In the genomic region with DNA sequence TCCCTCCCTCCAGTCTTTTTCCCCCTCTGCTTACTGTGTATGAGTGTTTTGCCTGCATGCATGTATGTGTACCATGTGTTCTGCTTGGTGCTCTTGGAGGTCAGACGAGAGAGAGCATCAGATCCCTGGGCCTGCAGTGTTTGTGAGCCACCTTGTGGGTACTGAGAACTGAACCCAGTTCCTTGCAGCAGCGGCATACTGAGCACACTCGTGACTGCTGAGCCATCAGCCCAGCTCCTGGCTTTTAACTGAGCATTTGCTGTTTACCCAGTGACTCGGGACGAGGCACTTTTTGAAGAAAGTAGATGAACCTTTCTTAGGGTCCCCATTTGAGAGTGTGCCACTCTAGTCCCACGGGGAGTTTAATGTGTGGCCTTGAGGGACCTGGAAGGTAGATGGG, we compare ENCODE assay signal across 23 mouse cellular contexts. TPM values are rescaled to one million over a fixed set of nuclear protein-coding genes. Genes with fewer than 3 reads are reported as not detected.
A peak's percentile ranks its signal among the peaks of the same experiment; 100 is the strongest.
DNase-seq lines count a peak whose midpoint lies in the region; ATAC-seq and TF ChIP-seq lines count a peak whose summit lies in the region.
"Had no signal": no experiment of that assay in that cellular context is flagged by ENCODE, and none has a peak within 500 bp of the region (broad histone marks: within the 10 kb centered on the region; RNA-seq: fewer than 3 reads in every experiment).

No protein-coding gene starts in this region.

- in situ Hi-C loops in ES-E14 (cut with MboI; ENCODE audit: low sequenced_read_pairs in 2 of 2, unreplicated experiment in 2 of 2) = no loop called here

- no peak for TF ChIP-seq POLR2A in small intestine, adult 2 months (IDR thresholded peaks at IDR 0.05; ENCODE audit: low read depth, low read length)

- H3K27ac ChIP-seq in kidney, embryonic 16.5 days (ENCODE audit: low read length) = peak overlapping the region; percentile 7; the same call in 1 of the 2 replicates
- H3K27ac ChIP-seq in kidney, embryonic 15.5 days = no peak overlapping the region
- no peak overlapping the region for H3K27ac ChIP-seq in ES-E14 (ENCODE audit: insufficient read depth, low read depth, low read length, poor library complexity, severe bottlenecking)
- H3K27ac ChIP-seq in intestine, embryonic 15.5 days = no peak overlapping the region
- H3K27ac ChIP-seq in small intestine, adult 2 months (ENCODE audit: insufficient read depth, low read depth, low read length) = peak overlapping the region; percentile 77
- H3K27ac ChIP-seq: embryonic facial prominence, embryonic 12.5 days; embryonic facial prominence, embryonic 15.5 days; gastrocnemius, adult 2 months; heart, embryonic 13.5 days; hindbrain, embryonic 14.5 days; hindbrain, postnatal 0 days had no signal

- H3K4me2 ChIP-seq in kidney, embryonic 16.5 days (replicated peaks; ENCODE audit: low read depth, low read length) = no peak overlapping the region
- no peak overlapping the region for H3K4me2 ChIP-seq in kidney, embryonic 15.5 days
- no peak overlapping the region for H3K4me2 ChIP-seq in intestine, embryonic 15.5 days (replicated peaks)
- H3K4me2 ChIP-seq: embryonic facial prominence, embryonic 12.5 days; embryonic facial prominence, embryonic 15.5 days; heart, embryonic 13.5 days; hindbrain, embryonic 14.5 days had no signal

- no peak for TF ChIP-seq CTCF in small intestine, adult 2 months (IDR thresholded peaks at IDR 0.05; ENCODE audit: extremely low read depth, insufficient read length, insufficient replicate concordance, low read depth, low read length)

- ATAC-seq in kidney, embryonic 16.5 days (ENCODE audit: low FRiP score, low TSS enrichment) = no peak
- ATAC-seq in kidney, embryonic 15.5 days (replicated peaks; ENCODE audit: low FRiP score) = no peak
- ATAC-seq in intestine, embryonic 15.5 days = no peak
- ATAC-seq: forebrain, embryonic 14.5 days; forebrain, postnatal 0 days; hindbrain, postnatal 0 days had no signal

- H3K4me3 ChIP-seq in kidney, embryonic 16.5 days (ENCODE audit: low read length) = no peak overlapping the region
- H3K4me3 ChIP-seq in kidney, embryonic 15.5 days (replicated peaks) = no peak overlapping the region
- no peak overlapping the region for H3K4me3 ChIP-seq in ES-E14 (ENCODE audit: insufficient read depth in 1 of 2, low read depth in 1 of 2, low read length in 2 of 2, poor library complexity in 1 of 2, severe bottlenecking in 1 of 2)
- H3K4me3 ChIP-seq in intestine, embryonic 15.5 days (replicated peaks) = no peak overlapping the region
- no peak overlapping the region for H3K4me3 ChIP-seq in small intestine, adult 2 months (ENCODE audit: low read depth, low read length)
- H3K4me3 ChIP-seq: embryonic facial prominence, embryonic 12.5 days; embryonic facial prominence, embryonic 15.5 days; gastrocnemius, adult 2 months; heart, embryonic 13.5 days had no signal

- DNase-seq in ES-E14 (ENCODE audit: low read depth, low spot score) = no peak
- no peak for DNase-seq in right cerebral cortex, adult 2 months (ENCODE audit: low spot score in 2 of 2)
- no peak for DNase-seq in T-cell, adult 2 months (ENCODE audit: low spot score)
- DNase-seq: adrenal gland, postnatal 10 days; adrenal gland, postnatal 36 days; B cell, adult 2 months; cerebellum, adult 9-10 months; forebrain, postnatal 0 days; gastrocnemius, adult 2 months; gastrocnemius, postnatal 25 days; heart, adult 18-20 months; heart, postnatal 14 days; heart, postnatal 4 days had no signal

- H3K9ac ChIP-seq in kidney, embryonic 16.5 days (replicated peaks; ENCODE audit: low read length) = no peak overlapping the region
- no peak overlapping the region for H3K9ac ChIP-seq in kidney, embryonic 15.5 days
- peak overlapping the region; percentile 41; the same call in 1 of the 2 replicates for H3K9ac ChIP-seq in ES-E14 (ENCODE audit: insufficient read depth, low read depth, low read length, poor library complexity, severe bottlenecking)
- 0 out of 2 replicates have a peak overlapping the region, but pooled peaks have one; percentile 5 for H3K9ac ChIP-seq in intestine, embryonic 15.5 days
- H3K9ac ChIP-seq: embryonic facial prominence, embryonic 12.5 days; embryonic facial prominence, embryonic 15.5 days; forebrain, postnatal 0 days; hindbrain, embryonic 14.5 days had no signal

- H3K36me3 ChIP-seq in kidney, embryonic 16.5 days (ENCODE audit: insufficient read depth, low read length) = no peaks in the 10 kb centered on the region
- peaks cover 21% of the 10 kb centered on the region for H3K36me3 ChIP-seq in kidney, embryonic 15.5 days
- peaks cover 20% of the 10 kb centered on the region; the same call in 1 of the 2 replicates for H3K36me3 ChIP-seq in ES-E14 (ENCODE audit: control insufficient read depth, insufficient read depth, low read length, poor library complexity, severe bottlenecking)
- H3K36me3 ChIP-seq in intestine, embryonic 15.5 days = no peaks in the 10 kb centered on the region
- peaks cover 10% of the 10 kb centered on the region for H3K36me3 ChIP-seq in small intestine, adult 2 months (ENCODE audit: control insufficient read depth, insufficient read depth, low read length)
- H3K36me3 ChIP-seq: embryonic facial prominence, embryonic 12.5 days; embryonic facial prominence, embryonic 15.5 days had no signal

- 44% methylated on average over 6 of the region's 6 CpGs for WGBS in kidney, embryonic 16.5 days
- WGBS in kidney, embryonic 15.5 days = 48% methylated on average over 6 of the region's 6 CpGs
- WGBS in intestine, embryonic 15.5 days = 42% methylated on average over 6 of the region's 6 CpGs
- WGBS in small intestine, adult 2 months = 58% methylated on average over 6 of the region's 6 CpGs

- peaks cover 5% of the 10 kb centered on the region; the same call in 1 of the 2 replicates for H3K27me3 ChIP-seq in kidney, embryonic 16.5 days (ENCODE audit: insufficient read depth, low read length)
- H3K27me3 ChIP-seq in kidney, embryonic 15.5 days = peaks cover 21% of the 10 kb centered on the region
- H3K27me3 ChIP-seq in intestine, embryonic 15.5 days (replicated peaks) = no peaks in the 10 kb centered on the region; the same call in 1 of the 2 replicates
- no peaks in the 10 kb centered on the region for H3K27me3 ChIP-seq in small intestine, adult 2 months (ENCODE audit: control insufficient read depth, insufficient read depth, low read length)

- H3K9me3 ChIP-seq in kidney, embryonic 16.5 days (ENCODE audit: low read length) = no peaks in the 10 kb centered on the region
- H3K9me3 ChIP-seq in kidney, embryonic 15.5 days (replicated peaks) = no peaks in the 10 kb centered on the region
- H3K9me3 ChIP-seq in ES-E14 (ENCODE audit: control insufficient read depth, insufficient read depth, low read depth, low read length) = no peaks in the 10 kb centered on the region
- H3K9me3 ChIP-seq in intestine, embryonic 15.5 days = no peaks in the 10 kb centered on the region
- H3K9me3 ChIP-seq: embryonic facial prominence, embryonic 12.5 days; embryonic facial prominence, embryonic 15.5 days; heart, embryonic 13.5 days had no signal

- peaks cover 18% of the 10 kb centered on the region; the same call in 1 of the 2 replicates for H3K4me1 ChIP-seq in kidney, embryonic 16.5 days (ENCODE audit: insufficient read depth, low read length)
- peaks cover 23% of the 10 kb centered on the region for H3K4me1 ChIP-seq in kidney, embryonic 15.5 days
- peaks cover 0 to 4% of the 10 kb centered on the region in 2 experiments; a peak in 1 of 4 replicates for H3K4me1 ChIP-seq in ES-E14 (ENCODE audit: control insufficient read depth in 2 of 2, insufficient read depth in 2 of 2, low read length in 2 of 2, poor library complexity in 1 of 2)
- 0 out of 2 replicates have a peak, but pooled peaks cover 6% of the 10 kb centered on the region for H3K4me1 ChIP-seq in intestine, embryonic 15.5 days (replicated peaks)
- H3K4me1 ChIP-seq in small intestine, adult 2 months (ENCODE audit: control insufficient read depth, insufficient read depth, insufficient read length, low read length) = peaks cover 12% of the 10 kb centered on the region

TF ChIP-seq in ES-E14, 5 proteins besides CTCF, POLR2A, EP300 and RAD21:
- TF ChIP-seq CHD2 (IDR thresholded peaks at IDR 0.05; ENCODE audit: low read depth, low read length) (no peak), HCFC1 (IDR thresholded peaks at IDR 0.05; ENCODE audit: borderline replicate concordance, insufficient read depth, low read length) (no peak)

RNA-seq across cellular contexts. Expression of a gene that starts 5.5 kb away (rescaled TPM):
- polyA plus RNA-seq in kidney, embryonic 16.5 days (2015; fragmentation: Nextera tagmentation; extraction: Ambion mirVana) = 20.0 and 23.9 TPM in 2 replicates
- 19.0 and 20.4 TPM in 2 replicates for polyA plus RNA-seq in kidney, embryonic 15.5 days (2015; fragmentation: Nextera tagmentation; extraction: Ambion mirVana)
- total RNA-seq in ES-E14 (2012; rRNA removed) = 11.6 and 15.3 TPM in 2 replicates
- polyA plus RNA-seq in intestine, embryonic 15.5 days (2015; fragmentation: Nextera tagmentation; extraction: Ambion mirVana) = 16.9 and 17.4 TPM in 2 replicates
- polyA plus RNA-seq in small intestine, adult 2 months (2012; rRNA removed) = 18.2 and 55.5 TPM in 2 replicates

Comparison
In these comparisons a context has a peak if more than half of its experiments do, and no peak if none do; other contexts are left out.
1. H3K27ac ChIP-seq: peak in kidney, embryonic 16.5 days (single experiment) and small intestine, adult 2 months (single experiment); none in kidney, embryonic 15.5 days (single experiment), ES-E14 (single experiment) and intestine, embryonic 15.5 days (single experiment).
2. H3K9ac ChIP-seq: peak in ES-E14 (single experiment) and intestine, embryonic 15.5 days (single experiment); none in kidney, embryonic 16.5 days (single experiment) and kidney, embryonic 15.5 days (single experiment).